Mouse (Mus musculus): Measurements from ENCODE around the gene Mcoln2. TPM values are rescaled to one million over a fixed set of nuclear protein-coding genes. Genes with fewer than 3 reads are reported as not detected.

Mcoln2 gene
- total RNA-seq, 1 experiment = 0.40 TPM

- H3K4me1 ChIP-seq (ENCODE audit: control insufficient read depth in 2 of 2, insufficient read depth in 2 of 2, low read length in 2 of 2, poor library complexity in 1 of 2) = peaks cover 0 to 2% of the 10 kb centered on the region in 2 experiments; a peak in 1 of 4 replicates
These were observed 32.2 kb upstream of the Mcoln2 start, which contains the start of gene Mcoln3 for GRCm38 (mm10) chr3:146117258-146117996. Mcoln3 (plus strand) TSS chr3:146117450.

GRCm38 (mm10) chr3:146117997-146118457 lies 31.6 kb upstream of the Mcoln2 start:
- no peak overlapping the region for H3K4me3 ChIP-seq (ENCODE audit: insufficient read depth in 1 of 2, low read depth in 1 of 2, low read length in 2 of 2, poor library complexity in 1 of 2, severe bottlenecking in 1 of 2)
- in situ Hi-C loops (cut with MboI; ENCODE audit: low sequenced_read_pairs in 2 of 2, unreplicated experiment in 2 of 2) = no loop called here

More at GRCm38 (mm10) chr3:146117258-146117996, 32.2 kb upstream of the Mcoln2 start, which contains the start of gene Mcoln3:
- H3K27ac ChIP-seq (ENCODE audit: insufficient read depth, low read depth, low read length, poor library complexity, severe bottlenecking) = no peak within 1 kb of the TSS; the same call in 1 of the 2 replicates
- in situ Hi-C loops (cut with MboI; ENCODE audit: low sequenced_read_pairs in 2 of 2, unreplicated experiment in 2 of 2) = no loop called here
- no peak within 1 kb of the TSS for H3K9ac ChIP-seq (ENCODE audit: insufficient read depth, low read depth, low read length, poor library complexity, severe bottlenecking)
- no peaks in the 10 kb centered on the region for H3K9me3 ChIP-seq (ENCODE audit: control insufficient read depth, insufficient read depth, low read depth, low read length)
- peak within 1 kb of the TSS; percentile 39 to 40; a peak in 3 of 4 replicates for H3K4me3 ChIP-seq (ENCODE audit: insufficient read depth in 1 of 2, low read depth in 1 of 2, low read length in 2 of 2, poor library complexity in 1 of 2, severe bottlenecking in 1 of 2)
- TF ChIP-seq ZNF384 (IDR thresholded peaks at IDR 0.05; ENCODE audit: low read depth, low read length) (no peak), CHD2 (IDR thresholded peaks at IDR 0.05; ENCODE audit: low read depth, low read length) (no peak), ZC3H11A (IDR thresholded peaks at IDR 0.05; ENCODE audit: borderline replicate concordance, low read depth, low read length) (no peak), HCFC1 (IDR thresholded peaks at IDR 0.05; ENCODE audit: borderline replicate concordance, insufficient read depth, low read length) (no peak), MAFK (IDR thresholded peaks at IDR 0.05; ENCODE audit: insufficient read depth, low read depth, low read length) (no peak)
- H3K36me3 ChIP-seq (ENCODE audit: control insufficient read depth, insufficient read depth, low read length, poor library complexity, severe bottlenecking) = no peaks in the 10 kb centered on the region
- DNase-seq (ENCODE audit: low read depth, low spot score) = no peak

GRCm38 (mm10) chr3:146121310-146122124 lies 28.1 kb upstream of the Mcoln2 start:
- DNase-seq (ENCODE audit: low read depth, low spot score) = peak; percentile 24
- H3K9me3 ChIP-seq (ENCODE audit: control insufficient read depth, insufficient read depth, low read depth, low read length) = no peaks in the 10 kb centered on the region
- H3K4me3 ChIP-seq (ENCODE audit: insufficient read depth in 1 of 2, low read depth in 1 of 2, low read length in 2 of 2, poor library complexity in 1 of 2, severe bottlenecking in 1 of 2) = peak overlapping the region; percentile 20 to 43
- no peak; the same call in 1 of the 2 replicates for TF ChIP-seq ZNF384 (IDR thresholded peaks at IDR 0.05; ENCODE audit: low read depth, low read length)
- TF ChIP-seq CHD2 (IDR thresholded peaks at IDR 0.05; ENCODE audit: low read depth, low read length) = no peak
- no peak for TF ChIP-seq ZC3H11A (IDR thresholded peaks at IDR 0.05; ENCODE audit: borderline replicate concordance, low read depth, low read length)
- TF ChIP-seq MAFK (IDR thresholded peaks at IDR 0.05; ENCODE audit: insufficient read depth, low read depth, low read length) = no peak
- no peak for TF ChIP-seq HCFC1 (IDR thresholded peaks at IDR 0.05; ENCODE audit: borderline replicate concordance, insufficient read depth, low read length)
- peak overlapping the region; percentile 20; the same call in 1 of the 2 replicates for H3K9ac ChIP-seq (ENCODE audit: insufficient read depth, low read depth, low read length, poor library complexity, severe bottlenecking)
- H3K27ac ChIP-seq (ENCODE audit: insufficient read depth, low read depth, low read length, poor library complexity, severe bottlenecking) = no peak overlapping the region
- H3K36me3 ChIP-seq (ENCODE audit: control insufficient read depth, insufficient read depth, low read length, poor library complexity, severe bottlenecking) = no peaks in the 10 kb centered on the region
- in situ Hi-C loops (cut with MboI; ENCODE audit: low sequenced_read_pairs in 2 of 2, unreplicated experiment in 2 of 2) = no loop called here
- H3K4me1 ChIP-seq (ENCODE audit: control insufficient read depth in 2 of 2, insufficient read depth in 2 of 2, low read length in 2 of 2, poor library complexity in 1 of 2) = peaks cover 0 to 2% of the 10 kb centered on the region in 2 experiments; a peak in 1 of 4 replicates

More at GRCm38 (mm10) chr3:146117997-146118457, 31.6 kb upstream of the Mcoln2 start:
- no peaks in the 10 kb centered on the region for H3K36me3 ChIP-seq (ENCODE audit: control insufficient read depth, insufficient read depth, low read length, poor library complexity, severe bottlenecking)
- H3K4me1 ChIP-seq (ENCODE audit: control insufficient read depth in 2 of 2, insufficient read depth in 2 of 2, low read length in 2 of 2, poor library complexity in 1 of 2) = peaks cover 0 to 2% of the 10 kb centered on the region in 2 experiments; a peak in 1 of 4 replicates
- H3K27ac ChIP-seq (ENCODE audit: insufficient read depth, low read depth, low read length, poor library complexity, severe bottlenecking) = no peak overlapping the region
- TF ChIP-seq ZNF384 (IDR thresholded peaks at IDR 0.05; ENCODE audit: low read depth, low read length) = no peak
- TF ChIP-seq ZC3H11A (IDR thresholded peaks at IDR 0.05; ENCODE audit: borderline replicate concordance, low read depth, low read length) = no peak
- no peak for TF ChIP-seq HCFC1 (IDR thresholded peaks at IDR 0.05; ENCODE audit: borderline replicate concordance, insufficient read depth, low read length)
- no peak for TF ChIP-seq CHD2 (IDR thresholded peaks at IDR 0.05; ENCODE audit: low read depth, low read length)
- TF ChIP-seq MAFK (IDR thresholded peaks at IDR 0.05; ENCODE audit: insufficient read depth, low read depth, low read length) = no peak
- DNase-seq (ENCODE audit: low read depth, low spot score) = no peak
- H3K9ac ChIP-seq (ENCODE audit: insufficient read depth, low read depth, low read length, poor library complexity, severe bottlenecking) = no peak overlapping the region
- H3K9me3 ChIP-seq (ENCODE audit: control insufficient read depth, insufficient read depth, low read depth, low read length) = no peaks in the 10 kb centered on the region

- Histone ChIP-seq H3K27ac (ENCODE audit: insufficient read depth, low read depth, low read length, poor library complexity, severe bottlenecking) (no peak overlapping the region), H3K9ac (ENCODE audit: insufficient read depth, low read depth, low read length, poor library complexity, severe bottlenecking) (no peak overlapping the region), H3K4me1 (ENCODE audit: control insufficient read depth in 2 of 2, insufficient read depth in 2 of 2, low read length in 2 of 2, poor library complexity in 1 of 2) (peaks cover 0 to 1% of the 10 kb centered on the region in 2 experiments; a peak in 1 of 4 replicates), H3K36me3 (ENCODE audit: control insufficient read depth, insufficient read depth, low read length, poor library complexity, severe bottlenecking) (no peaks in the 10 kb centered on the region), H3K9me3 (ENCODE audit: control insufficient read depth, insufficient read depth, low read depth, low read length) (no peaks in the 10 kb centered on the region), H3K4me3 (ENCODE audit: insufficient read depth in 1 of 2, low read depth in 1 of 2, low read length in 2 of 2, poor library complexity in 1 of 2, severe bottlenecking in 1 of 2) (peak overlapping the region in 1 of 2 experiments; percentile 20; a peak in 1 of 4 replicates)
- TF ChIP-seq CHD2 (IDR thresholded peaks at IDR 0.05; ENCODE audit: low read depth, low read length) = no peak
- TF ChIP-seq ZNF384 (IDR thresholded peaks at IDR 0.05; ENCODE audit: low read depth, low read length) = peak; percentile 70; the same call in 1 of the 2 replicates
- DNase-seq (ENCODE audit: low read depth, low spot score) = no peak
- in situ Hi-C loops (cut with MboI; ENCODE audit: low sequenced_read_pairs in 2 of 2, unreplicated experiment in 2 of 2) = no loop called here
These were observed 27.6 kb upstream of the Mcoln2 start for GRCm38 (mm10) chr3:146122125-146122420.
